Mouse (Mus musculus): ENCODE measurements at regions not wholly inside any gene's neighbourhood (a gene's known extent, or its start where the extent isn't known, plus 50 kb on each side); places are given as distances from the start of the nearest gene placed in this dataset.

GRCm38 (mm10) chr16:29934649-29935048 is 129.5 kb upstream of the Hes1 start:
- intact Hi-C loops (cut with DNase I), result no loop called here
- DNase-seq (ENCODE audit: low spot score in 2 of 2), result no peak

GRCm38 (mm10) chr16:29938700-29939099 is 125.5 kb upstream of the Hes1 start:
- intact Hi-C loops (cut with DNase I), result no loop called here
- no peak for DNase-seq (ENCODE audit: low spot score in 2 of 2)

- no peak for DNase-seq (ENCODE audit: low spot score in 2 of 2)
- intact Hi-C loops (cut with DNase I), result no loop called here
Observed at GRCm38 (mm10) chr16:29939331-29939850, 124.8 kb upstream of the Hes1 start.

- intact Hi-C loops (cut with DNase I), result no loop called here
- DNase-seq (ENCODE audit: low spot score in 2 of 2), result no peak
Observed at GRCm38 (mm10) chr16:29939869-29940707, 124.1 kb upstream of the Hes1 start.

GRCm38 (mm10) chr16:29942111-29942510 is 122.1 kb upstream of the Hes1 start:
- intact Hi-C loops (cut with DNase I), result no loop called here
- no peak for DNase-seq (ENCODE audit: low spot score in 2 of 2)

- intact Hi-C loops (cut with DNase I), result no loop called here
- DNase-seq (ENCODE audit: low spot score in 2 of 2), result no peak
Observed at GRCm38 (mm10) chr16:29943963-29944860, 120.0 kb upstream of the Hes1 start.

- DNase-seq (ENCODE audit: low spot score in 2 of 2), result no peak
- intact Hi-C loops (cut with DNase I), result loop anchor here (1.0 to 5.0 kb wide), 2 partner anchors 62 to 120 kb away; no protein-coding TSS in a partner anchor
Observed at GRCm38 (mm10) chr16:29944966-29945365, 119.2 kb upstream of the Hes1 start.

- intact Hi-C loops (cut with DNase I), result loop anchor here (1.0 to 5.0 kb wide), 2 partner anchors 62 to 120 kb away; no protein-coding TSS in a partner anchor
- DNase-seq (ENCODE audit: low spot score in 2 of 2), result no peak
Observed at GRCm38 (mm10) chr16:29945376-29945890, 118.8 kb upstream of the Hes1 start.

- DNase-seq (ENCODE audit: low spot score in 2 of 2), result peak; percentile 31 to 77
- intact Hi-C loops (cut with DNase I), result loop anchor here (1.0 to 5.0 kb wide), 2 partner anchors 61 to 119 kb away; no protein-coding TSS in a partner anchor
Observed at GRCm38 (mm10) chr16:29945891-29946598, 118.1 kb upstream of the Hes1 start.

GRCm38 (mm10) chr16:29946966-29947365 is 117.2 kb upstream of the Hes1 start:
- DNase-seq (ENCODE audit: low spot score in 2 of 2), result no peak
- intact Hi-C loops (cut with DNase I), result loop anchor here (5.0 kb wide), 1 partner anchor 60 kb away; no protein-coding TSS in a partner anchor

GRCm38 (mm10) chr16:29947670-29948069 is 116.5 kb upstream of the Hes1 start:
- no peak for DNase-seq (ENCODE audit: low spot score in 2 of 2)
- intact Hi-C loops (cut with DNase I), result loop anchor here (5.0 kb wide), 1 partner anchor 60 kb away; no protein-coding TSS in a partner anchor

GRCm38 (mm10) chr16:29950136-29950535 is 114.0 kb upstream of the Hes1 start:
- DNase-seq (ENCODE audit: low spot score in 2 of 2), result no peak

GRCm38 (mm10) chr16:29950791-29951190 is 113.4 kb upstream of the Hes1 start:
- no peak for DNase-seq (ENCODE audit: low spot score in 2 of 2)
- intact Hi-C loops (cut with DNase I), result no loop called here

More at GRCm38 (mm10) chr16:29950136-29950535, 114.0 kb upstream of the Hes1 start:
- intact Hi-C loops (cut with DNase I), result no loop called here

- peak; percentile 57 to 90 for DNase-seq (ENCODE audit: low spot score in 2 of 2)
- intact Hi-C loops (cut with DNase I), result loop anchor here (2.0 to 5.0 kb wide), 3 partner anchors 108 to 137 kb away; no protein-coding TSS in a partner anchor
Observed at GRCm38 (mm10) chr16:29954700-29955099, 109.5 kb upstream of the Hes1 start.

- intact Hi-C loops (cut with DNase I), result loop anchor here (5.0 kb wide), 2 partner anchors 120 to 140 kb away; no protein-coding TSS in a partner anchor
- peak; percentile 62 to 75 for DNase-seq (ENCODE audit: low spot score in 2 of 2)
Observed at GRCm38 (mm10) chr16:29956904-29957303, 107.3 kb upstream of the Hes1 start.

GRCm38 (mm10) chr16:29959939-29960637 is 104.1 kb upstream of the Hes1 start:
- intact Hi-C loops (cut with DNase I), result loop anchor here (5.0 kb wide), 2 partner anchors 123 to 143 kb away; no protein-coding TSS in a partner anchor

GRCm38 (mm10) chr16:29963284-29963683 is 100.9 kb upstream of the Hes1 start:
- no peak for DNase-seq (ENCODE audit: low spot score in 2 of 2)
- intact Hi-C loops (cut with DNase I), result no loop called here

More at GRCm38 (mm10) chr16:29959939-29960637, 104.1 kb upstream of the Hes1 start:
- no peak for DNase-seq (ENCODE audit: low spot score in 2 of 2)

- peak in 1 of 2 experiments; percentile 45 for DNase-seq (ENCODE audit: low spot score in 2 of 2)
- intact Hi-C loops (cut with DNase I), result no loop called here
Observed at GRCm38 (mm10) chr16:29964563-29964962, 99.6 kb upstream of the Hes1 start.
